Mouse (Mus musculus) layer of hippocampus, postnatal 10 days (tissue): ENCODE measurements around the gene Rab43. TPM values are rescaled to one million over a fixed set of nuclear protein-coding genes. Genes with fewer than 3 reads are reported as not detected.

ENCODE experiments used
- DNase-seq, 2 experiments: peaks; one replicate each; pipeline ENCODE4 v3.0.0; 2021; ENCODE audit warnings: low spot score in 2 of 2
- long read RNA-seq: library from polyadenylated mRNA; stranded (forward); transcript quantifications from one replicate; pipeline ENCODE4 v2.0.0, GENCODE M21; 2023
- total RNA-seq, 2 experiments: library from RNA; stranded (reverse); gene quantifications; 2 replicates each; pipeline ENCODE4 v1.2.3; 2021

Gene Rab43
- total RNA-seq, result 10 to 100 TPM; 19.3 to 21.2 TPM
- long read RNA-seq, full-length matches to known transcripts, result 5 of 6 reads
- long read RNA-seq, partial matches to known transcripts, result 0 of 6 reads
- long read RNA-seq, other reads (novel, unspliced or antisense), result 1 of 6 reads

GRCm38 (mm10) chr6:87811675-87812338 lies at the start of gene Rab43:
Gene Rab43, minus strand, starts transcription at chr6:87812164.
- DNase-seq, result peak; percentile 88 to 92

GRCm38 (mm10) chr6:87857071-87857470 lies 45.1 kb upstream of the Rab43 start:
- DNase-seq, result no peak

- no peak for DNase-seq
Observed at GRCm38 (mm10) chr6:87853446-87853845, 41.5 kb upstream of the Rab43 start.

GRCm38 (mm10) chr6:87851871-87852270 lies 39.9 kb upstream of the Rab43 start:
- DNase-seq, result no peak

DNA sequence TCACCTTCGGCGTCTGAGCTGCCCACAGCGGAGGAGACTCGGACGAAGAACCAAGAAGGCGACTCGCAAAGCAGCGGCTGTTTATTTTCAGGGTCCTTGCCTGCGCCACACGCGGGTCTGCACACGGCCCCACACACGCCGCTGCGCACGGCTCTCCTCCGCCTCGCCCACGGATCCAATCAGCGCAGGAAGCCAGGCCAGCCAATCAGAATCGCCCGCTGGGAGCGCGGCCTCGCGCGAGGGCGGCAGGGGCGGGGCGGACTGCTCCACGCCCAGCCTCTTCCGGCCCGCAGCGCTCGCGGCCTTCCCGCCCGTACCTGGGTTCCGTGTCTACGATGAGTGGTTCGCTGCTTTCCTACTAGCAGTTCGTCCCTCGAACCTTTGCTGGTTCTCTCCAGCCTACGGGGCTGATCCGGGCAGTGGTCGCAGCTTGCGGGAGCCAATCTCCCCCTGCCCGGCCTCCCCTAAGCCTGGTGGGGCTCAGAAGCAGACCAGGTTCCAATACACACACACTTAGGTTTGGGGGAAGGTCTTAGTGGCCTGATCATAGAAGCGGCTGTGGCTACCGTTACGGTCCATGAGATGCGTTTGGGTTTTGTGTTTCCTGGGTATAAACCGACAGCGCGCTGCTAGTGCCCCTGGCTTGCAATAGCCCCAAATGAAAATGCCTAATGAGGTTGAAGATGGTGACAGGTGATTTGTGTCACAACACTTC lies 39.1 kb upstream of the Rab43 start, which contains the start of gene Cnbp:
Gene Cnbp, minus strand, starts transcription at position 207 of the 715 bp plus-strand sequence.
- DNase-seq, result peak; percentile 97 to 98

DNA sequence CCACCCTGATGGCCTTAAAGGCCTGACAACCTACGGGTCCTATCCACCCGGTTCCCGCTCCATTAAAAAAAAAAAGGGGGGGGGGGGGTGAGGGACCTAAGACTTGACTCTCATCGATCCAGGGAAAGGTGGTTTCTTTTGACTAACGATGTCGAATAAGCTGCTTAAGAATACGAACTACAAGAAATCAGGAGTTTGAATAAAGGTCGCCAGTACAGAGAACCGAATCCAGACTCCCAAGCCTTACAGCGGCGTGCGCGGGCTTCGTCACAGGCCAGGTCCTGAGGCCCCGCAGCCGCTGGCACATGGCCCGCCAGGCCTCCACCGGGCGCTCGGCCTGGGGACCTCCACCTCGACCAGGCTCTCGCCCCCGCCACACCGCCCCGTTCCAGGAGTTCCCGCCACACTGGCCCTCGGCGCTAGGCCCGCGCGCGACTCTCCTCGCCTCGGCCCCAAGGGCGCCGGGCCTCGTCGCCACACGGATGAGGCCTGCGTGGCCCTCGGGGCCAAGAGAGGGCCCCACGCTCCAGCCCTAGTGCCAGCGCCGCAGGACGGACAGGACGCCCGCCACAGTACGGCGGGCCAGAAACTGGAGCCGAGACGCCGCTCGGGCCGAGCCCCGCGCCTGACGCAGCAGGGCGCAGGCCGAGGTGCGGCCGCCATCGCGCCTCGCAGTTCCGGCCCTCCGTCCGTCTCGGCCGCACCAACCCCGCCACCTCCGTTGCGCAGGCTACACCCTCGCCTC lies 38.4 kb upstream of the Rab43 start:
- DNase-seq, result peak; percentile 48 to 60

- DNase-seq, result no peak
Observed at GRCm38 (mm10) chr6:87849780-87850154, 37.8 kb upstream of the Rab43 start.

- no peak for DNase-seq
Observed at GRCm38 (mm10) chr6:87846813-87847212, 34.8 kb upstream of the Rab43 start.

DNA sequence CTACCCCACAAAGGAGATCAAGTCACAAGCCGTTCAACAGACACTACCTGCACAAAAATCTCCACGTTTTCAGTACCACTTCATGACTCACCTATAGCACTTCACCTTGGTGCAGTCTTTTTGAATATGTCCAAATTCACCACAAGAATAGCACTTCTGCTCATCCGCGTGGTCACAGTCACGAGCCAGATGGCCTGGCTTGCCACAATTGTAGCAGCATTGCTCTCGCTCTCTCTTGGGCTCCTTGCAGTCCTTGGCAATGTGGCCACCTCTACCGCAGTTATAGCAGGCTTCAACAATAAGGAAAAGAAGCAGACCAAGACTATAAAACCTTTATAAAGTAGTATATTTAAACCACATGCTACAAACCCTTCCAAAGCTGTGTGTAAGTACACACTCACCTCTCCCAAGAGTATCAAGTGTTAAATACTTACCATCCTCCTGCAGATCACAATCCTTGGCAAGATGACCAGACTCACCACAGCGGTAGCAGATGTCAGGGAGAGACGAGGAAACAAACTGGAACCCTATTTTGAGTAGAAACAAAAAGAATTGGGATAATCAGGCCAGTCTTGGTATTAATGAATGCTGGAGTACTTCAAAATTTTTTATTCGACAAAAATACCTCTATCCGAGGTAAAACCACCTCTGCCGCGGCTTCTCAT lies 33.2 kb upstream of the Rab43 start:
- DNase-seq, result no peak

GRCm38 (mm10) chr6:87842254-87842653 lies 30.3 kb upstream of the Rab43 start:
- no peak for DNase-seq

GRCm38 (mm10) chr6:87841635-87842034 lies 29.7 kb upstream of the Rab43 start:
- no peak for DNase-seq

GRCm38 (mm10) chr6:87839797-87840341 lies 27.9 kb upstream of the Rab43 start:
- DNase-seq, result no peak

- peak; percentile 91 to 93 for DNase-seq
Observed at GRCm38 (mm10) chr6:87838551-87839197, 26.7 kb upstream of the Rab43 start, which contains the start of gene Isy1. Gene Isy1, minus strand, starts transcription at chr6:87838798.

GRCm38 (mm10) chr6:87835695-87836094 lies 23.7 kb upstream of the Rab43 start, which contains the start of gene Gm45140:
Gene Gm45140, minus strand, starts transcription at chr6:87835795.
- DNase-seq, result no peak

GRCm38 (mm10) chr6:87820366-87820765 lies 8.4 kb upstream of the Rab43 start:
- DNase-seq, result no peak

- DNase-seq, result no peak
Observed at GRCm38 (mm10) chr6:87814486-87814885, 2.5 kb upstream of the Rab43 start.

- DNase-seq, result no peak
Observed at GRCm38 (mm10) chr6:87812656-87813055, 692 bp upstream of the Rab43 start.

- DNase-seq, result peak; percentile 54 to 57
Observed at GRCm38 (mm10) chr6:87810713-87811669, 973 bp downstream of the Rab43 start.

GRCm38 (mm10) chr6:87810311-87810710 lies 1.7 kb downstream of the Rab43 start:
- no peak for DNase-seq
